Mouse (Mus musculus) frontal cortex, postnatal 36 days (tissue): ENCODE results near the gene Tspan32.
A peak's percentile ranks its signal among the peaks of the same experiment; 100 is the strongest.

Experiments
- DNase-seq, 2 experiments: peaks; one replicate each; pipeline ENCODE4 v3.0.0; 2022; ENCODE audit warnings: low spot score in 2 of 2

The Tspan32 gene

GRCm38 (mm10) chr7:143007599-143008369 is 2.9 kb downstream of the Tspan32 start:
- peak; percentile 91 to 93 for DNase-seq

GRCm38 (mm10) chr7:143008370-143008926 is 3.6 kb downstream of the Tspan32 start:
- no peak for DNase-seq

DNA sequence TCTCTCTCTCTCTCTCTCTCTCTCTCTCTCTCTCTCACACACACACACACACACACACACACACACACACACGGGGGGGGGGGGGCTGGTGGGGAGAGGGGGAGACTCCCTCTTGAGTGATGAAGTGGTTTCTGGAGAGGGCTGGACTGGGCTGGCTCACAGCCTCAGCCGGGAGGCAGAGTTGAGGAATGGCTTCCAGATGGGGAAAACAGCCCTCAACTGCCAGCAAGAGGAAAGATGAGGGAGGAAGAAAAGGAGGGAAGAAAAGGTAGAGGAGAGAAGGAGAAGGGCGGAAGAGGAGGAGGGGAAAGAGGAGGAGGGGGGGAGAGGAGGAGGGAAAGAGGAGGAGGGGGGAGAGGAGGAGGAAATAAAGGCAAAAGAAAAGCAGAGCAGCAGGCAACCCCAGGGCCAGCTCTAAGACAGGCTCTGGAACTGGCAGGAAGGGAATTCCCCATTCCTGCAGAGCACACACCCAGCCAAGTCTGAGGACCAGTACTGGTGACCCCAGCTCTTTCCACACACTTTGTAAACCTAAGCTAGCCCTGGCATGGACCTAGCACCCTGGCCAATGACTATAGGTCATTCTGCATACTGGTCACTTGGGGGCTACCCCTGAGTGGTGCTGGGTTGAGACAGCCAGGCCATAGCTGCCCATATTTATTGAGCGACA is 4.3 kb downstream of the Tspan32 start:
- DNase-seq: no peak

- DNase-seq: no peak
Observed at GRCm38 (mm10) chr7:143009996-143010395, 5.2 kb downstream of the Tspan32 start.

DNA sequence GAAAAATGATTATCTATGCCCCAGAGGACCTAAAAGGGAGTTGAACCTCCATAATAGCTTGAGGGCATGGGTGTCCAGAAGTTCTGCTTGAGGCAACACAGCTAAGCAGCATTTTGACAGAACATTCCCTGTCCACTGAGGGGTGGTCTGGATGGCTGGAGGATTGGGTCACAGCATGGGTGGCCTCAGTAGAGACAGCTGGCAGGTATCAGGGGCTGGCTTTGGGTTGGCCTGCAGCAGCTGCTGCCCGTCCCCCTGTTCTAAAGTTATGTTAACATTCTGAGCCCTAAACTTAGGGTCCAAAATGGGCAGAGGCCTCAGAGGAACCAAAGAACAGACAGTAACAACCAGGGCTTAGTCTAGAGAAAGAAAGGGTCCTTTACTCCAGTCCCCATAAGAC is 6.4 kb downstream of the Tspan32 start:
- DNase-seq: no peak

DNA sequence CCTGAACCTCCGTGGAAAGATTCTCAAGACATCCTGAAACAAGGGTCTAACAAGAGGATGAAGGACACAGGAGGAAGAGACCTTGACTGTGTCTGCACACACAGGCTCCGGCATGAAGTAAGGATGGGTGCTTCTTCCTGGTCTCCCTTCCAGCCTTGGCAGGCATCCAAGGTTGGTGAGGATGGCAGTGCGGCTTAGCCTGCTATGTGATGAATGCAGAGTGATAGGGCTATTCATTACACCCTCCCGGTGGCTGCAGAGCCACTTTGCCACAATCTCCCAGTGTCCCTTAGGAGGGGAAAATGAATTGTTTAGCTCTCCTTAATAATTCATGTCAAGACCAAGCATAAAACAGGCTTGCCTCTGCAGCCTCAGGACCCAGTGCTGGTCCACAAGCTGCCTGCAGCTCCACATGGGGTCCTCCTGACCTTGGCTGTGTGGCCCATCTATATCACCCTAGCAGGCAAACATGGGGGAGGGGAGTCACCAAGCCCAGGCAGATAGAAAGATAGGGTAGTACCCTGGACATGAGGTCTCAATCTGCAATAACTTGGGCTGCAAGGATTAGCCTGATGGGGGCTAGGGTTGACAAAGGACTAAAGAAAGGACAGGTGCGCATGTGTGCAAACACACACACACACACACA is 7.5 kb downstream of the Tspan32 start:
- DNase-seq: no peak

- peak; percentile 40 to 47 for DNase-seq
Observed at GRCm38 (mm10) chr7:143013420-143014178, 8.8 kb downstream of the Tspan32 start.

- no peak for DNase-seq
Observed at GRCm38 (mm10) chr7:143014862-143015659, 10.2 kb downstream of the Tspan32 start.

- peak; percentile 49 to 58 for DNase-seq
Observed at GRCm38 (mm10) chr7:143015755-143016423, 11.0 kb downstream of the Tspan32 start.

DNA sequence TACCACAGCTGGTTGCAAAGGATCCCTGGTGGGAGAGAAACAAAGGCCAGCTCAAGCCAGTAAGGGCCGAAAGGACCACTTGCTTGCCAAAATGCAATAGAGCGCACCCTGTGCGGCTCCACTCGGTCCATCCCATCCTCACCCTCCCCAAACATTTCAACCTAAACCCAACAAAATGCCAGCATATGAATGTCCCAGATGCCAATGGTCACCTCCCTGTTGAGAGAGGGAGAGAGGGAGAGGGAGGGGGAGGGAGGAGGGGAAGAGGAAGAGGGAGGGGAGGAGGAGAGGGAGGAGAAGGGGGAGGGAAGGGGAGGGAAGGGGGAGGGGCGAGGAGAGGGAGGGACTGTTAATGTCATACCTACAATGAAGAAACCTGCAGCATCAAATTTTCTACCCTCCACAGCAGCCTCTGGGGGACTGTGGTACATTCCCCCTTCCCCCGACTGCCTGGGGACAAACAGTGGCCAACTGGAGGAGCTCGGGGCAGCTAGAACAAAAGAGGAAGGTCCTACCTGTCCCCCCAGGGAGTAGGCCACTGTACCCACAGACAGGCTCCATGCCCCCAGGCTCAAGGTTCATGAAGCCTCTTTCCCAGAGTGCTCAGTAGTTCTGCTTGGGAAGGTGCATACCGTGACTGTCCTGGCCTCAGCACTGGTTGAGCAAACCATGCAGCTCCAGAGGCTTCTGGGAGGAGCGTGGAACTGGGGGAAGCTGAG is 11.7 kb downstream of the Tspan32 start:
- DNase-seq: no peak

- DNase-seq: no peak
Observed at GRCm38 (mm10) chr7:143017181-143017580, 12.3 kb downstream of the Tspan32 start.

DNA sequence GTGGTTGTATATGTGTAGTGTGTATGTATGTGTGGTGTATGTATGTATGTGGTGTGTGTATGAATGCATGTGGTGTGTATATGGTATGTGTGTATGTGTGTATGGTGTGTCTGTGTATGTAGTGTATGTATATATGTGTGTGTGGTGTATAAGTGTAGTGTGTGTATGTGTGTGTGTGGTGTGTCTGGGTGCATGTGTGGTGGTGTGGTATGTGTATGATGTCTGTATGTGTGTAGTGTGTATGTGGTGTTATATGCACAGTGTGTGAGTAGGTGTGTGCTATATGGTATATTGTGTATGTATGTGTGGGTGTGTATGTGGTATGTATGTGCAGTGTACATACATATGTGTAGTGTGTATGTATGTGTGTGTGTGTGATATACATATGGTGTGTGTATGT is 15.2 kb downstream of the Tspan32 start:
- no peak for DNase-seq

DNA sequence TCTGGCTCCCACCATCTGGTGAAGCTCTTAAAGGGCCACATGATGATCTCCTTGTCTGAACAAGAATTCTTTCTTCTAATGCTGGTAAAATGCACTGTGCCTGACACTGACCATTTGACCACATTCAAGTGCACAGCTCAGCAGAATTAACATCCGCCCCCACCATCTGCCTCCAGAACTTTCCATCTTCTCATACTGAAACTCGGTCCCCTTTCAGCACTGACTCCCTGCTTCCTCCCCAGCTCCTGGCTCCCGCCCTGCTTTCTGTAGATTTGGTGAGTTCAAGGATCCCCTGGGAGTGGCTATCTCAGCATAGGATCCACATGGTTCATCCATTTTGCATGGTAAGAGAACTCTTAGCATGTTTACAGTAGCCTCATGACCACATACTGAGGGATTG is 15.9 kb downstream of the Tspan32 start:
- DNase-seq: no peak

GRCm38 (mm10) chr7:143021356-143022164 is 16.7 kb downstream of the Tspan32 start:
- no peak for DNase-seq

- DNase-seq: no peak
Observed at GRCm38 (mm10) chr7:143023499-143023898, 18.7 kb downstream of the Tspan32 start.

GRCm38 (mm10) chr7:143024293-143024692 is 19.4 kb downstream of the Tspan32 start:
- DNase-seq: no peak

DNA sequence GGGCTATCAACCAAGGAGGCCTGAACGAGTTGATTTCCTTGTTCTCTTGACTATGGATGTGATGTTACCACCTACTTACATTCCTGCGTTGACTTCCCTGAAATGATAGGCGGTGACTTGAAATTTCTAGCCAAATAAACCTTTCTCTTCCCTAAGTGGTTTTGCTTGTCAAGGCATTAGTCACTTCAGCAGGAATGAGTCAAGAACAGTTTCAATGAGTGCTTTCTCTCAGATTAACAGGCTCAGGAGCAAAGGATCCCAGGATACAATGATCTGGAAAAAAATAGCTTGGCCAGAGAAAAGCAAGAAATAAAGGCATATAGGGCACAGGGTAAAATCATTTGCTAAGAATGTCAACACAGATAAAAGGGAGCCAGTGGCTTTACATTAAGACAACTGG is 20.6 kb downstream of the Tspan32 start:
- no peak for DNase-seq

DNA sequence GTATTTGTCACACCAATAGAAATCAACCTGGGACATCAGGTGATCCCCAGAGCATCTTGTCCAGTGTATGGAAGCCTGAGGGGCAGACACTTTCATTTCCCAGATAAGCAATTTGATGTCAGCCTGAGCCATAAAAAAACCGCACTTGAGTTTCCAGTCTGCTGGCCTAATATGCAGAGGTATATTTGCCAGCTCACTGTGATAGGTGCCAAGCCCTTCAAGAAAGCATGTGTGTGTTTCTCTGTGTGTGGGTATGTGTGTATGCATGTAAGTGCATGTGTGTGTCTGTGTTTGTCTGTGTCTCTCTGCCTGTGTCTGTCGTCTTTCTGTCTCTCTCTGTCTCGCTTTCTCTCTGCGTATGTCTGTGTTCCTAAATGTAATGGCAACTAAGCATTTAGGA is 22.4 kb downstream of the Tspan32 start:
- no peak for DNase-seq

GRCm38 (mm10) chr7:143031816-143032215 is 27.0 kb downstream of the Tspan32 start:
- DNase-seq: no peak
